Mouse (Mus musculus) thymus, adult 2 months (tissue): ENCODE measurements around the gene Pla2g2e. TPM values are rescaled to one million over a fixed set of nuclear protein-coding genes. Genes with fewer than 3 reads are reported as not detected.
A peak's percentile ranks its signal among the peaks of the same experiment; 100 is the strongest.

Source experiments
- DNase-seq: peaks from one replicate; pipeline ENCODE4 v3.0.0; 2021
- H3K27ac ChIP-seq: fragments of 200-500 bp; 2 replicates; pipeline ENCODE4 v1.5.1; 2012; ENCODE audit warnings: low read length, control low read depth; ENCODE audit not compliant: control insufficient read depth, insufficient read depth
- H3K27me3 ChIP-seq: fragments of 200-500 bp; 2 replicates; pipeline ENCODE4 v1.6.1; 2012; ENCODE audit warnings: mild to moderate bottlenecking, low read length, moderate library complexity, mixed read lengths; ENCODE audit not compliant: control insufficient read depth, insufficient read depth
- H3K36me3 ChIP-seq: fragments of 200-500 bp; 2 replicates; pipeline ENCODE4 v1.6.1; 2012; ENCODE audit warnings: mild to moderate bottlenecking, low read length, moderate library complexity; ENCODE audit not compliant: control insufficient read depth, insufficient read depth
- H3K4me1 ChIP-seq: fragments of 200-500 bp; replicated peaks from 2 replicates; pipeline ENCODE4 v1.6.1; 2012; ENCODE audit warnings: low read length; ENCODE audit not compliant: control insufficient read depth, insufficient read depth
- H3K4me3 ChIP-seq: fragments of 200-500 bp; 2 replicates; pipeline ENCODE4 v1.5.1; 2012; ENCODE audit warnings: mild to moderate bottlenecking, low read length, control low read depth, moderate library complexity; ENCODE audit not compliant: control insufficient read depth, insufficient read depth
- CTCF ChIP-seq: fragments of 200-500 bp; IDR thresholded peaks from 2 replicates; pipeline ENCODE4 v1.5.1; 2012; ENCODE audit warnings: mild to moderate bottlenecking, control low read depth, low read length, moderate library complexity, borderline replicate concordance; ENCODE audit not compliant: control insufficient read depth, poor library complexity, insufficient read depth; ENCODE audit errors: extremely low read depth
- POLR2A ChIP-seq: fragments of 200-500 bp; IDR thresholded peaks from 2 replicates; pipeline ENCODE4 v1.6.1; 2012; ENCODE audit warnings: mild to moderate bottlenecking, low read length, control low read depth, moderate library complexity; ENCODE audit not compliant: control insufficient read depth, poor library complexity, insufficient read depth; ENCODE audit errors: extremely low read depth
- WGBS: fragments of 180-500 bp; shearing (Covaris S2); methylation state at CpG from one replicate; pipeline ENCODE4 v1.1.7; 2018; 5-methylcytosine and 5-hydroxymethylcytosine counted together
- polyA plus RNA-seq: library from polyadenylated mRNA; depleted of rRNA; stranded (reverse); fragments of >200 nt; gene quantifications from 2 replicates; pipeline ENCODE4 v1.2.3, GENCODE M21; 2012

Gene Pla2g2e
- polyA plus RNA-seq, 1 experiment: 1.1 TPM

- H3K4me1 ChIP-seq: no peaks in the 10 kb centered on the region
- no peaks in the 10 kb centered on the region for H3K36me3 ChIP-seq
- peak; percentile 57 for DNase-seq
- no peak overlapping the region for H3K4me3 ChIP-seq
- no peaks in the 10 kb centered on the region; the same call in 1 of the 2 replicates for H3K27me3 ChIP-seq
- 33% methylated on average over 7 of the region's 7 CpGs for WGBS
- TF ChIP-seq CTCF (peak; percentile 46; the same call in 1 of the 2 replicates), POLR2A (no peak)
- H3K27ac ChIP-seq: no peak overlapping the region
These were observed 21.3 kb upstream of the Pla2g2e start for GRCm38 (mm10) chr4:138856491-138856890.

DNA sequence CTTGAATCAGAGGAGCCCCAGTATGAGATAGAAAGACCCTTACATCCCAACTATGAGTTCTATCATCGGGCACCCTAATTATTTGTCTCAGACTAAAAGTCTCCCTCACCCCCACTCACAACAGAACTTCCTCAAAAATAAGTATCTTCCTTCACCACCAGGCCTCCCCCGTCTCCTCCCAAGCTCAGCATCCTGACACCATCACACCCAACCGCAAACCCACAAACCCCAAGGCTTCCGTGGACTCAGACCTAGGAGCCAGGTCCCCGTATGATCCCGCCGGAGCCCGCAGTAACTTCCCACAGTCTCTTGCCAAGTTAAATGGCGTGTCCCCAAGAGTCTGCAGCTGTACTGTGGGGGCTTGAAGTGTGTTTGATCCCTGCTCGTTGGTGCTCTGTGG is 20.2 kb upstream of the Pla2g2e start:
- DNase-seq: no peak
- TF ChIP-seq CTCF: no peak
- TF ChIP-seq POLR2A: no peak
- Histone ChIP-seq H3K27ac (no peak overlapping the region), H3K27me3 (no peaks in the 10 kb centered on the region; the same call in 1 of the 2 replicates), H3K4me3 (no peak overlapping the region), H3K36me3 (no peaks in the 10 kb centered on the region), H3K4me1 (no peaks in the 10 kb centered on the region)
- 5% methylated on average over 10 of the region's 10 CpGs for WGBS

DNA sequence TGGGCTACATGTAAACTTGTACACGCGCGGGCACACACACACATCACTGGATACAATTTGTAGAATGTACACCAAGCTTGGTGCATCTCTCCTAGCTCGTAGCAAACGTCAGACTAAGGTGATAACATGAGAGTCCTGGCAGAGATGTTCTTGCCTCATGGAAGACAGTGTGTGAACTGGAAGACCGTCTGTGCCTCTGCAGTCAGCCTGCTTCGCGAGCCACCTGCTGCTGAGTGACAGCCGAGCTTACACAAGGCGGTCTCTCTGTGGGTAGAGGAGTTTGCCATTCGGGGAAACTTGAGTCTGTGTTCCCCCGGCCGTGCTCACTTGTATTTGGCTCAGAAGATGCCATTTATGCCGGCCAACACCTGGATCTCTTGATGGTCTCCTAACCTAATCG is 19.3 kb upstream of the Pla2g2e start:
- Histone ChIP-seq H3K27ac (no peak overlapping the region), H3K36me3 (no peaks in the 10 kb centered on the region), H3K4me1 (no peaks in the 10 kb centered on the region), H3K27me3 (no peaks in the 10 kb centered on the region; the same call in 1 of the 2 replicates), H3K4me3 (no peak overlapping the region)
- WGBS: 41% methylated on average over 15 of the region's 15 CpGs
- no peak for DNase-seq
- TF ChIP-seq CTCF (no peak), POLR2A (no peak)

DNA sequence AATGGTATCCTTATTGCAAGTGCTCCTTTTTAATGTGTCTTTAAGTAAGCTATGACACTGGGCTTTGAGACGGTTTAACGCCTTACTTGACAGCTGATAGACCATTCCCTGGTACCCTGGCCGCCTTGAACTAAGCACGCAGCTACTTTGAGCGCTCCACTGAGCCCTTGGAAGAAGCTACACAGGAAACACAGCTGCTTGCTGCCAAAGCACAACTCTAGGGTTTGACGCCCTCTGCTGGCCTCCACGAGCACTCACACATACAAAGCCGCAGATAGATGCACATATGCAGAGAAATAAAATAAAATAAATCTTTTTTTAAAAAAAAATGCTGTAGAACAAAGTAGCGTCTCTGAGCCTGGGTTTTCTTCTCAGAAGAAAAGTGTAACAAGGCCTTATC is 18.5 kb upstream of the Pla2g2e start:
- no peaks in the 10 kb centered on the region; the same call in 1 of the 2 replicates for H3K27me3 ChIP-seq
- H3K4me3 ChIP-seq: no peak overlapping the region
- no peak for DNase-seq
- H3K4me1 ChIP-seq: no peaks in the 10 kb centered on the region
- WGBS: 40% methylated on average over 9 of the region's 9 CpGs
- TF ChIP-seq POLR2A (no peak), CTCF (peak; percentile 9; the same call in 1 of the 2 replicates)
- no peak overlapping the region for H3K27ac ChIP-seq
- no peaks in the 10 kb centered on the region for H3K36me3 ChIP-seq

GRCm38 (mm10) chr4:138859728-138860127 is 18.0 kb upstream of the Pla2g2e start:
- Histone ChIP-seq H3K4me3 (no peak overlapping the region), H3K4me1 (no peaks in the 10 kb centered on the region), H3K27ac (no peak overlapping the region), H3K27me3 (no peaks in the 10 kb centered on the region; the same call in 1 of the 2 replicates), H3K36me3 (no peaks in the 10 kb centered on the region)
- DNase-seq: peak; percentile 51
- TF ChIP-seq CTCF (peak; percentile 58; the same call in 1 of the 2 replicates), POLR2A (no peak)
- WGBS: 17% methylated on average over 13 of the region's 13 CpGs

DNA sequence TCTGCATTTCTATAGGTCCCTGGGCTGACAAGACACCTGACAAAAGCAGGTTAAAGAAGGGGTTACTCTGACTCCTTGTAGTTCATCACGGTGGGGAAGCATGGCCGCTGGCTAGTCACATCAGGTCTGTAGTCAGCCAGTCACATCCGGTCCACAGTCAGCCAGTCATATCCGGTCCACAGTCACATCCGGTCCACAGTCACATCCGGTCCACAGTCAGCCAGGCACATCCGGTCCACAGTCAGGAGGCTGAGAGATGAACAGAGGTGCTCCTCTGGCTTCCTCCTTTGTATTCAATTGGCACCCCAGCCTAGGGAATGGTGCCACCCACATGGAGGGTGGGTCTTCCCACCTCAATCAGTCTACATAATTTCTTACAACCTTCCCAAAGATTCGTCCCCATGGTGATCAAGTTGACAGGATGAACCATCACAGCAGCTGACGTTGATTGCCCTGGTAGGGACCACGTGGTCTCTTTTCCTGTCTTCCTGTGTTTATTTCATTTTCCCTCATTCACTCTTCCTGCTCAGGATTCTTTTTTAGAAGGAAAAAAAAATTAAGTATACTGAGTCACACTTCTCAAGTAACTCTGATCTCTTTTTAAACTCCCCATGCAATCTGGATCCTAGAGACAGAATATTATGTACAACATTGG is 14.3 kb upstream of the Pla2g2e start, which contains the start of gene Pla2g5:
Pla2g5 (minus strand) TSS at position 139 of the 655 bp plus-strand sequence.
- no peaks in the 10 kb centered on the region; the same call in 1 of the 2 replicates for H3K27me3 ChIP-seq
- H3K4me3 ChIP-seq: no peak within 1 kb of the TSS
- H3K27ac ChIP-seq: no peak within 1 kb of the TSS
- H3K36me3 ChIP-seq: no peaks in the 10 kb centered on the region
- H3K4me1 ChIP-seq: no peaks in the 10 kb centered on the region
- TF ChIP-seq POLR2A (no peak), CTCF (no peak)
- 55% methylated on average over 10 of the region's 10 CpGs for WGBS
- no peak for DNase-seq

- H3K4me3 ChIP-seq: no peak overlapping the region
- no peaks in the 10 kb centered on the region for H3K27me3 ChIP-seq
- H3K27ac ChIP-seq: no peak overlapping the region
- TF ChIP-seq POLR2A: no peak
- no peak for DNase-seq
- no peaks in the 10 kb centered on the region for H3K4me1 ChIP-seq
- no peaks in the 10 kb centered on the region for H3K36me3 ChIP-seq
- WGBS: 42% methylated on average over 5 of the region's 5 CpGs
These were observed 12.7 kb upstream of the Pla2g2e start for GRCm38 (mm10) chr4:138865092-138865491.
